Mouse (Mus musculus) intestine, postnatal 0 days (tissue): ENCODE measurements around the gene Asxl2. TPM values are rescaled to one million over a fixed set of nuclear protein-coding genes. Genes with fewer than 3 reads are reported as not detected.

Experiments used
- ATAC-seq: fragments of 200-750 bp; cut with Nextera tagmentation; 2 replicates; pipeline ENCODE4 v1.8.0; 2017; ENCODE audit warnings: mild to moderate bottlenecking, moderate TSS enrichment, moderate library complexity
- H3K27ac ChIP-seq: fragments of 300-500 bp; sonication (generic); 2 replicates; pipeline ENCODE4 v1.5.1; 2014; ENCODE audit warnings: mild to moderate bottlenecking, low read depth, low read length, moderate library complexity
- H3K27me3 ChIP-seq: fragments of 300-500 bp; sonication (generic); replicated peaks from 2 replicates; pipeline ENCODE4 v1.6.1; 2014; ENCODE audit warnings: low read length, mixed read lengths; ENCODE audit not compliant: control insufficient read depth, insufficient read depth
- H3K36me3 ChIP-seq: fragments of 300-500 bp; sonication (generic); 2 replicates; pipeline ENCODE4 v1.6.1; 2014; ENCODE audit warnings: mild to moderate bottlenecking, moderate library complexity; ENCODE audit not compliant: control insufficient read depth, insufficient read depth
- H3K4me1 ChIP-seq: fragments of 300-500 bp; sonication (generic); replicated peaks from 2 replicates; pipeline ENCODE4 v1.6.1; 2014; ENCODE audit warnings: antibody characterized with exemption, low read length, mixed read lengths; ENCODE audit not compliant: control insufficient read depth, insufficient read depth
- H3K4me2 ChIP-seq: fragments of 300-500 bp; sonication (generic); replicated peaks from 2 replicates; pipeline ENCODE4 v1.6.1; 2014; ENCODE audit warnings: low read depth, mild to moderate bottlenecking, moderate library complexity
- H3K4me3 ChIP-seq: fragments of 300-500 bp; sonication (generic); 2 replicates; pipeline ENCODE4 v1.5.1; 2014; ENCODE audit warnings: low read depth, low read length
- H3K9ac ChIP-seq: fragments of 300-500 bp; sonication (generic); 2 replicates; pipeline ENCODE4 v1.6.1; 2014; ENCODE audit warnings: mild to moderate bottlenecking, low read depth, low read length
- H3K9me3 ChIP-seq: fragments of 300-500 bp; sonication (generic); 2 replicates; pipeline ENCODE4 v1.6.1; 2016; ENCODE audit warnings: mixed run types; ENCODE audit not compliant: control insufficient read depth
- CTCF ChIP-seq: sonication (generic); IDR thresholded peaks from 2 replicates; pipeline ENCODE4 v1.5.1; 2016; ENCODE audit warnings: low read depth, mild to moderate bottlenecking, control low read depth, antibody characterized with exemption, moderate library complexity
- whole genome bisulfite sequencing: fragments of 180-500 bp; shearing (Covaris S2); extraction: QIAGEN DNeasy Blood & Tissue Kit; methylation state at CpG from one replicate; pipeline ENCODE4 v1.1.7; 2014; 5-methylcytosine and 5-hydroxymethylcytosine counted together
- polyA plus RNA-seq: library from polyadenylated mRNA; unstranded; fragments of >200 nt; fragmentation: Nextera tagmentation; extraction: Ambion mirVana; gene quantifications from 2 replicates; pipeline ENCODE4 v1.2.1, GENCODE M21; 2015

Gene Asxl2
- polyA plus RNA-seq, 1 experiment from 2014 or later: 8.3 TPM

- H3K27me3 ChIP-seq: no peaks in the 10 kb centered on the region
- TF ChIP-seq CTCF: no peak
- H3K9me3 ChIP-seq: no peaks in the 10 kb centered on the region
- 74% methylated on average over 3 of the region's 3 CpGs for WGBS
- no peak overlapping the region for H3K9ac ChIP-seq
- H3K27ac ChIP-seq: no peak overlapping the region
- no peaks in the 10 kb centered on the region for H3K4me1 ChIP-seq
- ATAC-seq: no peak
- no peak overlapping the region for H3K4me2 ChIP-seq
- H3K4me3 ChIP-seq: no peak overlapping the region
- no peaks in the 10 kb centered on the region for H3K36me3 ChIP-seq
Observed at GRCm38 (mm10) chr12:3537616-3538015, 111.0 kb downstream of the Asxl2 start.

GRCm38 (mm10) chr12:3538036-3538435, 111.4 kb downstream of the Asxl2 start:
- no peaks in the 10 kb centered on the region for H3K9me3 ChIP-seq
- no peak for ATAC-seq
- H3K4me2 ChIP-seq: no peak overlapping the region
- H3K36me3 ChIP-seq: no peaks in the 10 kb centered on the region
- TF ChIP-seq CTCF: no peak
- H3K27me3 ChIP-seq: no peaks in the 10 kb centered on the region
- 87% methylated on average over 1 of the region's 1 CpGs for WGBS
- no peaks in the 10 kb centered on the region for H3K4me1 ChIP-seq
- H3K4me3 ChIP-seq: no peak overlapping the region
- no peak overlapping the region for H3K9ac ChIP-seq
- no peak overlapping the region for H3K27ac ChIP-seq

- TF ChIP-seq CTCF: no peak
- Histone ChIP-seq H3K4me2 (no peak overlapping the region), H3K9ac (no peak overlapping the region), H3K4me3 (no peak overlapping the region), H3K4me1 (no peaks in the 10 kb centered on the region), H3K36me3 (no peaks in the 10 kb centered on the region), H3K27me3 (no peaks in the 10 kb centered on the region), H3K27ac (no peak overlapping the region), H3K9me3 (no peaks in the 10 kb centered on the region)
- ATAC-seq: no peak
- WGBS: 57% methylated on average over 2 of the region's 2 CpGs
Observed at GRCm38 (mm10) chr12:3539605-3540004, 112.9 kb downstream of the Asxl2 start.

GRCm38 (mm10) chr12:3540871-3541270, 114.2 kb downstream of the Asxl2 start:
- Histone ChIP-seq H3K9ac (no peak overlapping the region), H3K36me3 (no peaks in the 10 kb centered on the region), H3K4me3 (no peak overlapping the region), H3K9me3 (no peaks in the 10 kb centered on the region), H3K27me3 (no peaks in the 10 kb centered on the region), H3K4me2 (no peak overlapping the region), H3K27ac (no peak overlapping the region), H3K4me1 (no peaks in the 10 kb centered on the region)
- TF ChIP-seq CTCF: no peak
- ATAC-seq: no peak
- WGBS: 91% methylated on average over 7 of the region's 7 CpGs

- Histone ChIP-seq H3K27ac (no peak overlapping the region), H3K4me1 (no peaks in the 10 kb centered on the region), H3K9me3 (no peaks in the 10 kb centered on the region), H3K4me2 (no peak overlapping the region), H3K9ac (no peak overlapping the region), H3K27me3 (no peaks in the 10 kb centered on the region), H3K36me3 (no peaks in the 10 kb centered on the region), H3K4me3 (no peak overlapping the region)
- TF ChIP-seq CTCF: no peak
- no peak for ATAC-seq
- 83% methylated on average over 3 of the region's 3 CpGs for WGBS
Observed at GRCm38 (mm10) chr12:3545451-3545850, 118.8 kb downstream of the Asxl2 start.

- Histone ChIP-seq H3K36me3 (no peaks in the 10 kb centered on the region), H3K9ac (no peak overlapping the region), H3K4me3 (no peak overlapping the region), H3K4me1 (no peaks in the 10 kb centered on the region), H3K27ac (no peak overlapping the region), H3K9me3 (no peaks in the 10 kb centered on the region), H3K4me2 (no peak overlapping the region), H3K27me3 (no peaks in the 10 kb centered on the region)
- no peak for TF ChIP-seq CTCF
- 47% methylated on average over 4 of the region's 4 CpGs for WGBS
- ATAC-seq: no peak
Observed at GRCm38 (mm10) chr12:3546121-3546658, 119.5 kb downstream of the Asxl2 start.

- no peak for TF ChIP-seq CTCF
- Histone ChIP-seq H3K4me1 (no peaks in the 10 kb centered on the region), H3K27ac (no peak overlapping the region), H3K9me3 (no peaks in the 10 kb centered on the region), H3K36me3 (no peaks in the 10 kb centered on the region), H3K4me2 (no peak overlapping the region), H3K9ac (no peak overlapping the region), H3K27me3 (no peaks in the 10 kb centered on the region), H3K4me3 (no peak overlapping the region)
- ATAC-seq: no peak
- 65% methylated on average over 6 of the region's 6 CpGs for WGBS
Observed at GRCm38 (mm10) chr12:3546781-3547180, 120.1 kb downstream of the Asxl2 start.
